Mouse (Mus musculus) heart, postnatal 0 days (tissue): ENCODE results near the gene Kctd7.

ENCODE experiments used
- CTCF ChIP-seq: IDR thresholded peaks from 2 replicates; pipeline ENCODE4 v1.5.1; 2016; ENCODE audit warnings: antibody characterized with exemption, control low read depth, low read depth
- EP300 ChIP-seq: IDR thresholded peaks from 2 replicates; pipeline ENCODE4 v1.6.1; 2016; ENCODE audit warnings: antibody characterized with exemption, low read depth

DNA sequence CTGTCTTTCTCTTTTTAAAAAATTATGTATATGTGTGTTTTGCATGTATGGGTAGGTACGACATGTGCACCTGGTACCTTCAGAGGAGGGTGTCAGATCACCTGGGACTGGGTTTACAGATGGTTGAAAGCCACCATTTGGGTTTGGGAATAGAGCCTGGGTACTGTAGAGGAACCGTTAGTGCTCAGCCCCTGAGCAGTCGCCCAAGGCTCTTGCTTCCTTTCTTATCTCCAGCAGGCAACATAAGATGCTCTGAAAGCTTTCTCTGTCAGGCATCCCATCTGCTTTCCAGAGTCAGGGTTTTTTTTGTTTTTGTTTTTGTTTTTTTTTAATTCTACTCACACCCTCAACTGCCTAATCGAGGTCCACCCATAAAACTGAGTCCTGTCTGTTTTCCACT, 20.6 kb downstream of the Kctd7 start:
- TF ChIP-seq CTCF (no peak), EP300 (no peak)
